Mouse (Mus musculus) cortical plate, adult 2 months (tissue): ENCODE results near the gene Gipc1.

Experiments
- CTCF ChIP-seq: fragments of 200-500 bp; IDR thresholded peaks from 2 replicates; pipeline ENCODE4 v1.5.1; 2011; ENCODE audit warnings: mild to moderate bottlenecking, control low read depth, low read length; ENCODE audit not compliant: insufficient read depth; ENCODE audit errors: extremely low read depth
- POLR2A ChIP-seq: fragments of 200-500 bp; IDR thresholded peaks from 2 replicates; pipeline ENCODE4 v1.6.1; 2011; ENCODE audit warnings: mild to moderate bottlenecking, low read length, control low read depth; ENCODE audit not compliant: insufficient read depth; ENCODE audit errors: extremely low read depth

- TF ChIP-seq CTCF (no peak), POLR2A (no peak)
Observed at GRCm38 (mm10) chr8:83617111-83617510, 35.4 kb upstream of the Gipc1 start.
